Mouse (Mus musculus): Measurements from ENCODE around the gene Fbn1. TPM values are rescaled to one million over a fixed set of nuclear protein-coding genes. Genes with fewer than 3 reads are reported as not detected.

Gene Fbn1
- polyA plus RNA-seq, 1 experiment from 2014 or later, result 4.7 TPM

GRCm38 (mm10) chr2:125251781-125252180 lies 256.0 kb downstream of the Fbn1 start:
- no peak for DNase-seq (ENCODE audit: low spot score)

Other genes with a start within 250 kb of the Fbn1 start
- gene Gm9913, start 2.9 kb downstream of the Fbn1 start, polyA plus RNA-seq (2015; fragmentation: Nextera tagmentation; extraction: Ambion mirVana), result 0.07 and 0.08 TPM in 2 replicates
- gene Cep152, start 117.1 kb upstream of the Fbn1 start, polyA plus RNA-seq (2015; fragmentation: Nextera tagmentation; extraction: Ambion mirVana), result 7.0 and 7.5 TPM in 2 replicates
- gene Eid1, start 165.1 kb upstream of the Fbn1 start, polyA plus RNA-seq (2015; fragmentation: Nextera tagmentation; extraction: Ambion mirVana), result 89.0 and 97.5 TPM in 2 replicates
- gene Shc4, start 216.2 kb upstream of the Fbn1 start, polyA plus RNA-seq (2015; fragmentation: Nextera tagmentation; extraction: Ambion mirVana), result 0.41 and 0.81 TPM in 2 replicates